Mouse (Mus musculus): ENCODE data around the gene Lcor. TPM values are rescaled to one million over a fixed set of nuclear protein-coding genes. Genes with fewer than 3 reads are reported as not detected.

Gene Lcor
- polyA plus RNA-seq, 1 experiment from 2014 or later: 6.4 TPM

DNA sequence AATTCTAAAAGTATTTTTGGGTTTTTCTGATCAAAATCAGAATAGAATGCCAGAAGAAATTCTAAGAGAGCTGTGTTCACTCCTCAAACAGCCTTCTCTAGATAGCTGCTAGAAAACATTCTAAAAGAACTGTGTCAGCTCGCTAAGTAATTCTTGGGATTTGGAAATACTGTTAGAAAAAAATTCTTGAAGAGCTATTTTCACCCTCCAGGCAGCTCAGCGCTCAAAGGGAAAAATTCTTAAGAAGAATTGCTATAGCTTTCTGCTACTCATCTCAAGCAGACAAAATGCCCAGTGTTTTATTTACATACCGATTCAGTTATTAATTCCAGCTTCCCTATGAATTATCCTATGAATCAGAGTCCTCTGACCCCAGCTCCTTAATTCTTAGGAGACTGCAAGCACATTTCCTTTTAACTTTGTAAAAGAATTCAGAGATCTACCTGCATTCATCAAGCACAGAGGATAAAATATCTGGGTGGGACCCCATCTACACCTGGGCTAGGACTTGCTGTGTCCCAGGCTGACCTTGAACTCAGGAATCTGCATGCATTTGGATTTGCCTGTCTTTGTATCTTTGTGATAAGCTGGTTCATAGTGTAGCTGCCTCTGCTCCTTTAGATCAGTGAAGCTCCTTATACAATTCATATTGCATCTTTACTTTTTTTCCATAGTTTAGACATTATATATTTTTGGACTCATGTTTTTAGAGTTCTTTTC is 5.7 kb upstream of the Lcor start:
- Histone ChIP-seq H3K9ac (no peak overlapping the region), H3K36me3 (replicated peaks) (no peaks in the 10 kb centered on the region), H3K27ac (replicated peaks) (no peak overlapping the region), H3K4me1 (replicated peaks) (peaks cover 20% of the 10 kb centered on the region), H3K4me2 (no peak overlapping the region), H3K27me3 (no peaks in the 10 kb centered on the region), H3K9me3 (replicated peaks) (no peaks in the 10 kb centered on the region), H3K4me3 (replicated peaks) (no peak overlapping the region)
- no peak for ATAC-seq (ENCODE audit: insufficient read depth)
- WGBS (ENCODE audit: insufficient replicate concordance): 70% methylated on average over 3 of the region's 3 CpGs

DNA sequence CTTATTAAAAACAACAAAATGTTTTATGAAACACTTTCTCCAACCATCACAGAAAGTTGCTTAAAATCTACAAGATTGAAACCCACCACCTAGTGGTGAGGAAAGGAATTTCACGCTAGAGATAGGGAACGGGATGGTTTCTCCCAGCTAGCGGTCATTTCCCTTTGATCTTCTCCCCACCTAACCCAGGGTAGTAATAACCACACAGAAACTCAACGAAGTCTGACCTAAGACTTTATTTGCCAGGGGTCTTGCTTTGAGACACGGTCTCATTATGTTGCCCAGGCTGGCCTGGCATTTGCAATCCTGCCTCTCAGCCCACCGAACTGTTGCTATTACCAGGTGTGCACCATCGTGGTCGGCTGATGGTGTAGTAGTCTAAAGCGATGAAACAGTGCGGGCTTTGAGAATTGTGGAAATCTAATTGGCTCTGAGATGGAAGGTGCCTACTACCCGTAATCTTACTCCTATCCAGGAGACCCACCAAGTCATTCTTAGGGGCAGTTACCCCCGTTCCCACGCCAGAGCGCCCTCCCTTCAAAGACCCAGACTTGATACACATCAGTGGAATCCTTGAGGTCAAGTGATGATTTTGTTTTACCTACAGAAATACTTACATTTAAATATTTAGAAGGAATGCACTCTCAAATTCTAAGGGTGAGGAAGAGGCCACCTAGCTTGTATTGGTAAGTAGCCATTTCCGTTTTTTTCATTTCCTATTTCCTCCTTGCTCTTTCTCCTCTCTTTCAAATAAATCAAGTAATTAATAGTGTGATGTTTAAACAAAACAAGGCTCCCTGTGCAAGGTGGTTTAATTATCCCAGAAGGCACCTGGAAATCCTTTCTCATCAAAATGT is 1.2 kb upstream of the Lcor start:
- no peaks in the 10 kb centered on the region for H3K36me3 ChIP-seq (replicated peaks)
- H3K4me2 ChIP-seq: peak overlapping the region; percentile 90
- ATAC-seq (ENCODE audit: insufficient read depth): no peak
- WGBS (ENCODE audit: insufficient replicate concordance): 5% methylated on average over 15 of the region's 15 CpGs
- H3K4me1 ChIP-seq (replicated peaks): peaks cover 30% of the 10 kb centered on the region
- H3K4me3 ChIP-seq (replicated peaks): peak overlapping the region; percentile 98
- peak overlapping the region; percentile 100 for H3K27ac ChIP-seq (replicated peaks)
- H3K9ac ChIP-seq: peak overlapping the region; percentile 97
- no peaks in the 10 kb centered on the region for H3K27me3 ChIP-seq
- H3K9me3 ChIP-seq (replicated peaks): no peaks in the 10 kb centered on the region

DNA sequence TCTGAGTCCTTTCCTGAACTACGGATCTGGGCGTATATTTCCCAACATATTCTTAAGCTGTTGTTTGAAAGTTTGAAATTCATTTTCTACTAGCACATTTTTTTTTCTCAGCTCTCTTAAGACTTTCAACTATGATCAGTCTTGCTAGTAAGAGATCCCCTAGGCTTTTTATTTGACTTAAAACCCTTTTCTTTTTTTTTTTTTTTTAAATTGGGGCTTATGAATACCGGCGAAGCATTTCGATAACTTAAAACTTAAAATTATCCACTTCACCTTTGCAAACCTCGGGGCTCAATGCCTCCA is 599 bp upstream of the Lcor start:
- peaks cover 36% of the 10 kb centered on the region for H3K4me1 ChIP-seq (replicated peaks)

DNA sequence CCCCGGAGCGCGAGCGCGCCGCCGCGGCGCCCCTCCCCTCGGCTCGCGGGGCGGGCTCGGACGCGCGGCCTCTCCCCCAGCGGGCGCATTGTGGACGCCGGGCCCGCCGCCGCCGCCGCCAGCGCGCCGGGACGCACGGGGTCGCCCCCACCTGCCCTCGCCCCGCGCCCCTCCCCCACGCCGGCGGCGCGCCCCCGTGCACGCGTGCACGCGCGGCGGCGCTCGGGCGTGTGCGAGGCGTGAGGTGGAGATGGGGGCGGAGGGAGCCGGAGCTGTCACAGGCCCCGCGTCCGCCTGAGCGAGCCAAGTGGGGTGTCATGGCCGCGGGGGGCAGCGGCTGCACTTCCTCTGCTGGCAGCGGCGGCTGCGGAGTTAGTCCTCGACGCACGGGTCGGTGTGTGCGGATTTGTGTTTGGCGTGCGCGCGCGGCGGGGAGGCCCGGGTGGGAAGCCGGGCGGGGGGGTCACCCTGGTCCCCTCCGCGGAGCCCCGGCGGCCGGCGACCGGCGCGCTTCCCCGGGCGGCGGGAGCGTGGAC is 540 bp downstream of the Lcor start:
- H3K27me3 ChIP-seq: no peaks in the 10 kb centered on the region
- H3K4me2 ChIP-seq: peak overlapping the region; percentile 90
- no peaks in the 10 kb centered on the region for H3K9me3 ChIP-seq (replicated peaks)
- peak overlapping the region; percentile 100 for H3K27ac ChIP-seq (replicated peaks)
- peaks cover 36% of the 10 kb centered on the region for H3K4me1 ChIP-seq (replicated peaks)
- ATAC-seq (ENCODE audit: insufficient read depth): peak; percentile 80
- H3K36me3 ChIP-seq (replicated peaks): no peaks in the 10 kb centered on the region
- WGBS (ENCODE audit: insufficient replicate concordance): under 1% methylated on average over 74 of the region's 91 CpGs
- H3K9ac ChIP-seq: peak overlapping the region; percentile 97
- H3K4me3 ChIP-seq (replicated peaks): peak overlapping the region; percentile 98

More for the DNA sequence above, 599 bp upstream of the Lcor start:
- Histone ChIP-seq H3K4me3 (replicated peaks) (peak overlapping the region; percentile 98), H3K27me3 (no peaks in the 10 kb centered on the region), H3K27ac (replicated peaks) (peak overlapping the region; percentile 100), H3K36me3 (replicated peaks) (no peaks in the 10 kb centered on the region), H3K9ac (peak overlapping the region; percentile 97), H3K4me2 (peak overlapping the region; percentile 90), H3K9me3 (replicated peaks) (no peaks in the 10 kb centered on the region)
- no peak for ATAC-seq (ENCODE audit: insufficient read depth)
- under 1% methylated on average over 6 of the region's 6 CpGs for WGBS (ENCODE audit: insufficient replicate concordance)

- H3K27ac ChIP-seq (replicated peaks): peak overlapping the region; percentile 100
- peak overlapping the region; percentile 98 for H3K4me3 ChIP-seq (replicated peaks)
- WGBS (ENCODE audit: insufficient replicate concordance): under 1% methylated on average over 30 of the region's 30 CpGs
- no peak for ATAC-seq (ENCODE audit: insufficient read depth)
- no peaks in the 10 kb centered on the region for H3K36me3 ChIP-seq (replicated peaks)
- peak overlapping the region; percentile 97 for H3K9ac ChIP-seq
- H3K9me3 ChIP-seq (replicated peaks): no peaks in the 10 kb centered on the region
- H3K27me3 ChIP-seq: no peaks in the 10 kb centered on the region
- H3K4me1 ChIP-seq (replicated peaks): peaks cover 36% of the 10 kb centered on the region
- peak overlapping the region; percentile 90 for H3K4me2 ChIP-seq
Observed at GRCm38 (mm10) chr19:41483445-41484040, 1.1 kb downstream of the Lcor start.

- no peak overlapping the region for H3K9ac ChIP-seq
- peak overlapping the region; percentile 27 for H3K4me3 ChIP-seq (replicated peaks)
- H3K9me3 ChIP-seq (replicated peaks): no peaks in the 10 kb centered on the region
- H3K4me1 ChIP-seq (replicated peaks): peaks cover 36% of the 10 kb centered on the region
- H3K27me3 ChIP-seq: no peaks in the 10 kb centered on the region
- H3K4me2 ChIP-seq: peak overlapping the region; percentile 90
- no peak overlapping the region for H3K27ac ChIP-seq (replicated peaks)
- no peaks in the 10 kb centered on the region for H3K36me3 ChIP-seq (replicated peaks)
- ATAC-seq (ENCODE audit: insufficient read depth): no peak
- 40% methylated on average over 5 of the region's 5 CpGs for WGBS (ENCODE audit: insufficient replicate concordance)
Observed at GRCm38 (mm10) chr19:41484361-41484760, 1.9 kb downstream of the Lcor start.

DNA sequence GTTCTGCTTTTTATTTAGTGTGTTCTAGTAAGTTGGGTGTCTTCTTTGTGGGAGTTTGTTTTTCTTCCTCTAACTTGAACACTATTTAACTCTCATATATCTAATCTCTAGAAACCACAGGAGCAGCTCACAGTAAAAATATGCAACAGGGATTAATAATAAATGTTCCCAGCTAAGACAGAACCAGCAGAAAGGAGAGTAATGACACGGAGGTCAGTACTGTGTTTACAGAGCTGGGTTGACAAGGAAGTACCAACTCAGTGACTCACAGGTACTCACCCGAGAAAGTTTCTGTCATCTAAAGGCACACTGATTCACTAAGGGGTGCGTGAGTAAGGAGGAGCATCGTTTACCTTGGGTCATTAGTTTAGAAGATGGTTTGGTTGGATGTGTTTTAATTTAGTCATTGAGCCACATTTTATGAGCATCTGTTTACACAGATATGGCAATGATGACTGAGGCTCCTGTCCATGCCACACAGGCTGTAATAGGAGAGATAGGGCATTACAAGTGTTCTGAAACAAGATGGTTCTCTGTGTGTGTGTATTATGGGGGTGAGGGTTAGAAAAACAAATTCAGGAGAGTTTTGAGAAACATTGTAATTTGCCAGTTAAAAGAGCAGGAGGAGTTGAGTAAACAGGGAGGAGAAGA is 13.1 kb downstream of the Lcor start:
- Histone ChIP-seq H3K4me1 (replicated peaks) (peaks cover 36% of the 10 kb centered on the region), H3K9me3 (replicated peaks) (no peaks in the 10 kb centered on the region), H3K4me2 (peak overlapping the region; percentile 19; the same call in 1 of the 2 replicates), H3K4me3 (replicated peaks) (no peak overlapping the region), H3K36me3 (replicated peaks) (peaks cover 3% of the 10 kb centered on the region; the same call in 1 of the 2 replicates), H3K9ac (no peak overlapping the region), H3K27me3 (no peaks in the 10 kb centered on the region), H3K27ac (replicated peaks) (peak overlapping the region; percentile 77)
- WGBS (ENCODE audit: insufficient replicate concordance): 41% methylated on average over 4 of the region's 4 CpGs
- ATAC-seq (ENCODE audit: insufficient read depth): peak; percentile 91

GRCm38 (mm10) chr19:41496058-41496457 is 13.6 kb downstream of the Lcor start:
- Histone ChIP-seq H3K36me3 (replicated peaks) (0 out of 2 replicates have a peak, but pooled peaks cover 3% of the 10 kb centered on the region), H3K4me3 (replicated peaks) (no peak overlapping the region), H3K4me2 (peak overlapping the region; percentile 19; the same call in 1 of the 2 replicates), H3K27me3 (no peaks in the 10 kb centered on the region), H3K9ac (no peak overlapping the region), H3K9me3 (replicated peaks) (no peaks in the 10 kb centered on the region), H3K4me1 (replicated peaks) (peaks cover 33% of the 10 kb centered on the region), H3K27ac (replicated peaks) (peak overlapping the region; percentile 77)
- 0 out of 2 replicates have a peak, but pooled peaks have one; percentile 35 for ATAC-seq (ENCODE audit: insufficient read depth)

- Histone ChIP-seq H3K27me3 (no peaks in the 10 kb centered on the region), H3K4me3 (replicated peaks) (no peak overlapping the region), H3K4me1 (replicated peaks) (peaks cover 7% of the 10 kb centered on the region), H3K27ac (replicated peaks) (no peak overlapping the region), H3K4me2 (no peak overlapping the region), H3K9me3 (replicated peaks) (no peaks in the 10 kb centered on the region), H3K9ac (no peak overlapping the region), H3K36me3 (replicated peaks) (no peaks in the 10 kb centered on the region; the same call in 1 of the 2 replicates)
- no peak for ATAC-seq (ENCODE audit: insufficient read depth)
- 88% methylated on average over 8 of the region's 8 CpGs for WGBS (ENCODE audit: insufficient replicate concordance)
Observed at GRCm38 (mm10) chr19:41507872-41508271, 25.4 kb downstream of the Lcor start.

DNA sequence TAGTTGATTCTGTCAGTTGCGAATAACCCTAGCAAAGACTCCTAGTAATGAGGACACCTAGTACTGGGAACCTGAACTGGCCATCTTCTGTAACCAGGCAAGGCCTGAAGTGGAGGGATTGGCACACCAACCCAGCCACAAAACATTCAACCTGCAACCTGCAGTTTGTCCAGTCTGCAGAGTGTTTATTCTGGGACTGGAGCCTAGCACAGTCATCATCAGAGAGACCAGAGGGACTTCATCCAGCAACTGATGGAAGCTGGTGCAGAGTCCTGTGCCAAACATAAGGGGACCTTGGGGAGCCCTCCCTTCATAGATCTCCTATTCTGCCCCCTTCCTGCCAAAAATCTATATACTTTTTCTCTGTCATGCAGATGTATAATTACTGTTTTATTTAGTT is 32.4 kb downstream of the Lcor start:
- no peak for ATAC-seq (ENCODE audit: insufficient read depth)
- Histone ChIP-seq H3K9ac (no peak overlapping the region), H3K27ac (replicated peaks) (no peak overlapping the region)

More for the DNA sequence above, 32.4 kb downstream of the Lcor start:
- H3K4me3 ChIP-seq (replicated peaks): no peak overlapping the region
- H3K4me1 ChIP-seq (replicated peaks): peaks cover 20% of the 10 kb centered on the region
- no peak overlapping the region for H3K4me2 ChIP-seq
- no peaks in the 10 kb centered on the region for H3K27me3 ChIP-seq
- H3K36me3 ChIP-seq (replicated peaks): no peaks in the 10 kb centered on the region
- H3K9me3 ChIP-seq (replicated peaks): no peaks in the 10 kb centered on the region
- 92% methylated on average over 1 of the region's 1 CpGs for WGBS (ENCODE audit: insufficient replicate concordance)

All from liver, embryonic 15.5 days (tissue).